Mouse (Mus musculus) liver, embryonic 14 days (tissue): ENCODE measurements around the gene Nfkb1. TPM values are rescaled to one million over a fixed set of nuclear protein-coding genes. Genes with fewer than 3 reads are reported as not detected.

Source experiments
- polyA plus RNA-seq: library from polyadenylated mRNA; depleted of rRNA; stranded (reverse); fragments of >200 nt; gene quantifications from 2 replicates; pipeline ENCODE4 v1.2.3, GENCODE M21; 2012; rRNA removed

Nfkb1 gene
- polyA plus RNA-seq: 14.7 and 17.5 TPM in 2 replicates

DNA sequence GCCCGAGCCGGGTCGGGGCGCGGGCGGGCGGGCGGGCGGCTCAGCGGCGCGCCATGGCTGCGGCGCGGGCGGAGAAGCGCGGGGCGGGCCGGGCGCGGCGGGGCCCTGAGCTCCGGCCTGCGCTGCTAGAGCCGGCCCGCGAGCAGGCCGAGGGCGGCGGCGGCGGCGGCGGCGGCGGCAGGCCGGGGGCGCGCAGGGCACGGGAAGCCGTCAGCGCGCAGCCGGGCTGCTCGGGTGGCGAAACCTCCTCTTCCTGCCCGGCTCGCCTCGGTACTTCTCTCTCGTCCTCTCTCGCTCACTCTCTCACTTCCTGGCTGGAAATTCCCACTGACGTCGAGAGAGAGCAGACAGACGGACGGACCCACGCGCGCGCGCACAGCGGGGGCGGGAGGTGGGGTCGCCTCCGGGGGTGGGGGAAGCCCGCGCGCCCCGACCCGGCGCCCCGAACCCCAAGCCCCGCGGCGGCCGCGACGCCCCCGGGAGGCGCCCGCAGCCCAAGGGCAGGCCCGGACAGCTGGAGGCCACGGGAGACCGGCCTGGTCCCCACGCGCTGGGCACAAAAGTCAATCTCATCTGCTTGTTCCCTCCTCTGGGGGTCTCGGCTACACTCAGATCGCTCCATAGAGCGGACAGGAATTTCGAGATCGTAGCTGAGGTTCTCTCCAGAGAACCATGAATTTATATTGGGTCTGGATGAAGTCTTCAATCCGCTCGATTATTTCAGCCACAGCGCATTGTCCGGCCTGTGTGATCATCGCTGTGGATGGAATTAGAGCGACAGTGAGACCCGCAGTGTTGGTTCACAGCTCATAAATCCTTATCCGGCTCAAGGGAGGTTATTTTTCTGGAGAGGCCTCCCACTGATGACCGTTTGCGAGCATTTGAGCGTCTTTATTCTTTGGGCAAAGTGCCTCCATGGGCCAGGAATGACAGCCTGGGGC lies at the start of gene Nfkb1:
Gene Nfkb1, minus strand, starts transcription at position 357 of the 941 bp plus-strand sequence.

Other genes starting within 250 kb of the Nfkb1 start
- gene Manba, start 205.9 kb downstream of the Nfkb1 start, polyA plus RNA-seq: 2.2 and 2.5 TPM in 2 replicates
- 28.9 and 32.6 TPM in 2 replicates for gene Slc39a8, start 133.7 kb upstream of the Nfkb1 start, polyA plus RNA-seq